Mouse (Mus musculus) A20 (cell line): Measurements from ENCODE around the gene Sorbs1.

Source experiments
- DNase-seq: peaks from one replicate; pipeline ENCODE4 v3.0.0-alpha.2; 2011; ENCODE audit warnings: low read depth, low spot score

Gene Sorbs1

DNA sequence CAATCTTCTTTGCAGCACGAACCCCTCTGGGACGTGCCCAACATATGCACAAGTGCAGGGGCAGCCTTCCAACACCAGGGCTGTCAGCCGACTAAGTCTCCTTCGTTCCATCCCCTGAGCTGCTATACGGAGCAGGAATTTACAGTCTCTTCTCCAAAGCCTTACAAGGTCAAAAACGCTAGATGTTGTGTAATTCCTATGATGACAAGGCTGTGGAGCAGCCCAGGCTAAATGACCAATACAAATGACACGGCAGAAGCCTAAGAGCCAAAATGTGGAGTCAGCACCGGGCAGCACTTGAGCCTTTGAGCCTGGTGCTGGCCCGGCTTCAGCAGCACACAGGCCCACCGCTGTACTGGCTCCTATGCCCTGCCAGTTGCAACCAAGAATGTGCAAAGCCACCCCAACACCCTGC, 35.4 kb downstream of the Sorbs1 start:
- DNase-seq, result no peak

DNA sequence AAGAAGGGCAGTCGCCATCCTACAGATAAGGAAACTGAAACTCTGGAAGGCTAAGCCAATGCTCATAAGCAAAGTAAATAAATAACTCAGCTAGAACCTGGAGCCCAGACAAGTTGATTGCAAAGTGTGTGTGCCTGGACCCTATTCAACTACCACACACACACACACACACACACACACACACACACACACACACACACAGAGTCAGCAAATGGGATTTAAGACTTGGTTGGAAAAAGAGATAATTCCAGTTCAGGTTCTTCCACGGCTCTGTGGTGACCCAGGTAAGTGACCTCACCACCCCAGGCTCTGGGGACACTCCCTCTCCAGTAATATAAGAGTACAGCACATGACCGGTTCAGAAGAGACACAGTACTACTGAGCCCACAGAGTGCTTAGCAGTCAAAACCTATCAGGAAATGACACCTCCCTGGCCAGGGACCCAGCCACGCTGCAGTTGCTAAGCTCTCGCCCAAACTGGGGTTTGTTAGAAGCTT, 36.1 kb downstream of the Sorbs1 start:
- no peak for DNase-seq

DNA sequence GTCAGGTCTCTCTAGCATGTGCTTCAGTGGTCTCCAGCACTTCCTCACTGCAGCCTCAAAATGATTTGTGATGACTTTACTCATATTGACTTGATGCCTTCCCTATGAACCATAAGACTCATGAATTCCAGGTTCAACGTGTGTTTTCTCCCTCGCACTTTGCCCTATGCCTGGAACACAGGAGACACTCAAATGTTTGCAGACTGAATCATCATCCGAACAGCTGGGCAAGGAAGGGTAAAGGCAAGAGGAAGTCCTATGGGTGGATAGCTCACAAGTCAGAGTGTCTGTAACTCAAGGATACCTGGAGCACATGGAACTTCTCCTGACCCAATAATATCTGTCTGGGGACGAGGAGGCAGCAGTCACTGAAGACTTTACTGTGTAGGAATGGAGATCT, 37.1 kb downstream of the Sorbs1 start:
- no peak for DNase-seq

DNA sequence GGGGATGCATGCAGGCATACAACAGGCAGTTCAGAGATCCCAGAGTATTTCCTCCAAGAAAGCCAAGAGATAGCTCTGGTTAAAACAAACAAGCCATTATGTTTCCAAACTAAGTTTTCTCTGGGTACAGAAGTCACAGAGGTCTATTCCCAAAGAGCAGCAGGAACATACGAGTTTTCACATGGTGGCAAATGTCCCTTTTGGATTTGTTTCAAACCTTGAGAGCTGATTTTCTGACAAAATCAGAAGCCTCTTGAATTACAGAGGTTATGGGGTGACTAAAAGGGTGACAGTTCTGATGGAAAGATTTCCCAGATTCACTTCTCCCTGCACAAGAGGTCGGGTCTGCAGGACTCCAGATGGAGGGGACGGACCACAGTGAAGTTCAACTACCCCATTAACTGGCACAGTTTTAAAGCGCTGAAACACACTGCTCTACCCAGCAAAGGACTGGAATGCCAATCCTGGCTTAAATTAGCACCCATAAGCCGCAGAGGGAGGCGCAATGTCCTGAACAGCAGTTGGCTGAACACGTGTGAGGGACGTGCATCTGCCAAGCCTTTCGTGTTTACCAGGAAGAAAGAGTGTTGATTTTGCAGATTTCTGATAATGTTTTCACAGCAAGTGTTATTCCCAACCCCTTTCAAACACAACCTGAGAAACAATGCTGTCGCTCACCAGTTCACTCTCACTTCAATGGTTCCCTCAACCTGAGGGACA, 41.9 kb downstream of the Sorbs1 start:
- DNase-seq, result no peak

DNA sequence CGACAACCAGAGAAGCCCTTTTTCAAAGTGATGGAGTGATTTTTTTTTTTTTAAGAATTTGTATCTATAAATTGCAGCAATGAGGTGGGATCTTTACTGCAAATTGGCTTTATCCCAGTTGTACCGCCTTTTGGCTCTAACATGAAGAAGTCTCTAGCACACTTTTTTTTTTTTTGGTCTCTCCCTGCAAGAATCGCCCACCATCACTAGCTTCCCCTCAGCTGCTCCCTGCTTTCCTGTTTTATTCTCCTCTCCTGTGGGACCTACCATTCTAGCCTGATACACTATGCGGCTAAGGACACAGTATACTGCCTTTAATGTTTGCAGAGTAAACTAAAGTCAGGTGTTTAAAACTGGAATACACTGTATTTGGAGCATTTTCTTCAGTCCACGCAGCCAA, 43.8 kb downstream of the Sorbs1 start:
- DNase-seq, result no peak

DNA sequence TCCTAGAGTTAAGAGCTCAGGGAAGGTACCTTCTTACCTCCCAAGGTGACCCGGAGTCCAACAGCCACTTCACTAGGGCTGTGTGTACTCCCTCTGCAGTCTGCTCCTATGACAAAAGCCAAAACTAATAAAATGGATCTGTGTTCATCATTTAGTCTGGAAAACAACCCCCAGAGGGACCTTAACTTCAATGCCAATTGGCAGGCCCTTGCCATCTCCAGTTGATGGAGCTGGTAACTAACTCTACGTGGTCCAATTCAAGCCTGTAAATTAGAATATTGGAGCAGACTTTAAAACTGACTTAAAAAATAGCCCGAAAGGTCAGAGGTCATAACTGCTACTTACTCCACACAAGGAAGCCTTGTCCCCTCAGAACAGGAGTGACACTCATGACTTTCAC, 45.3 kb downstream of the Sorbs1 start:
- DNase-seq, result no peak

DNA sequence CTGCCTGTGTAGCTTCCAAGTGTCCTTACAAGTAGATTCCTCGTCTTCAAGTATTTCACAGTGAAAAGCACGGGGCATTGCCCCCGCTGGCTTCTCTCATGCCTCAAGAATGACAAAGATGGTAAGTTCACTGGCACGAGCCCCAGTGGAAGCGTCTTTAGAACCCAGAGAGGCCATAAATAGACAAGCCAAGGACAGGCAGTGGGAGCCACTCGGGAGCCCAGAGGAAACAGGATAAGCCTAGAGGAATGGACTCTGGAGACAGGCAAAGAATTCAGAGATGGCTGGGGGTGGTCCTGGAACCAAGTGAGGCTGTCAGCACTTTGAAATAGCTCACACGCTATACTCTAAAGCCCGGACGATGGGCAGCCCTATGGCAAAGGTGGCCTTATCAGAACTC, 45.8 kb downstream of the Sorbs1 start:
- no peak for DNase-seq

DNA sequence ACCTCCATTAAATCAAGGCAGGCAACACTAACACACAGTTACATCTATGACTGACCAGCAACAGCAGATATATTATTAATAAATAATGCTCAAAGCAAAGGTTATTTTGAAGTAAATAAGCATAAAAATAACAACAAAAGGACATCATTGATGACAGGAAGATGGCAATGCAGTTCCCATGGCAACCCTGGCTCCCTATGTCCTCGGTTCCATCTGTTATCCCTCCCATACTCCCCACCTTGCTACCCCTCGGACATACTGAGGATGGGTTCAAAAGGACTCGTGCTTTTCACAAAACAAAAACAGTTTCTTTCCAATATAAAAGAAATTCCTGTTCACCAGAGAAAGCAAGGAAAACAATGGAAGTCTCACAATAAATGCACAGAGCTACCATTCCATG, 48.2 kb downstream of the Sorbs1 start:
- DNase-seq, result no peak

DNA sequence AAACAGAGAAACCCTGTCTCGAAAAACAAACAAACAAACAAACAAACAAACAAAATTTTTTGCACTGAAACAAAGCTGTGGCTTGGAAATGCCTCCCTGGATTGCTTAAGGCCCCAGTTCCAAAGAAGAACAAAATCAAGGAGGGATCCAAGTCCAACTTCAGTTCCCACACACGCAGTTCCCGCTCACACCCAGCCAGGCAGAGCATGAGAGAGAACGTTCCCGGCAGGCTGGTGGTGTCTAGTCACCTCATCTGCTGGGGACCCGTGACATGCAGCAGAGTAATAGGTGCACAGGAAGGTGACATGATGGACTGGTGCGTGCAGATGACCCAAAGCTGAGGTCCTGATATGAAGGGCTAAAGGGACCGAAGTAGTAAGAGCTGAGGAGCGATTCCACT, 49.2 kb downstream of the Sorbs1 start:
- no peak for DNase-seq

DNA sequence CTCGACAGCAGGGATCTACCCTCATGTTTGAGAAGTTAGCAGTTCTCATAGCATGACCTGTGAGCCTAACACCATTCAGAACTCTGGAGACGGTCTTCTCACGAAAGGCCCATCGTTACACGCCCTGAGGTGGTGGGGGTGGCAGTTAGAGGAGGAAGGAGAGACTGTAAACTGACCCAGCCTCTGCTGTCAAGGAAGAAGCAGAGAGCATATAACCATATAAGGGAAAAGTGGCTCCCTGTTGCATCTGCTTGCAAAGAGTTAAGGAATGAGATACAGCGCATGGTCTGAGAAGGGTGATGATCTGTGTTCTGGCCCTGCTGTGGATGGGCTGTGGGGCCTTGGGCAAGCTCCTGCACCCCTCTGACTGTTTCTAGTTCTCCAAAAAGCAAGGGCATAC, 50.7 kb downstream of the Sorbs1 start:
- no peak for DNase-seq

DNA sequence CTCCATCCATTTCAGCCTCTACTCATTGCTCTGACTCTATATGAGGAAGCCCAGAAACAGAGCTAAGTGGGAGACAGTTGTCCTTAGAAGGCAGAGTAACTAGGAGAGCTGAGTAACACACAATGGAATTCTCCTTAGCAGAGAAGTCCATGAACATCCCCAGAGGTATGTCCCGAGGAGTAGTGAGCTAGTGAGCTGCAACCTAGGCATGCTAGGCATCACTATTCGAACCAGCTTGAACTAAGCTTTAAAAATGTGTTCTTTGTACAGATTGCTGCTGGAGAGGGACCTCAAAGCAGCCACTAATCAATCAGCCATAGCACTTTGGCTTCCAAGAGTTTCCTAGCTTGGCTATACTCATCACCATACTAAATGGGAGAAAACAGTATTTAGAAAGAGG, 51.1 kb downstream of the Sorbs1 start:
- DNase-seq, result no peak

DNA sequence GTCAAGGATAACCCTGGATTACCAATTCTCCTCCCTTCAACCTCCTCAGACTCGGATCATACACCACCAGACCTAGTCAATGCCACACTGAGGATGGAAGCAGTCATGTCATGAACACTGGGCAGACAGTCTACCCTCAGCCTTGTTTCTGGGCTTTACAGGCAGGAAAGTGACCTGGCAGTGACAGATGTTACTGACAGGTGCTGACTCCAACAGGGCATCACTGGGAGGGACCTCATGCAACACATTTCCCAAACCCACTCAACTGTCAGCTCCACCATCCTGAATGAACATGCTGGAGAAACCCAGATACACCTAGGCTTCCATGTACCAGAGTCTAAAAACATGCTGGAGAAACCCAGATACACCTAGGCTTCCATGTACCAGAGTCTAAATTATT, 51.9 kb downstream of the Sorbs1 start:
- no peak for DNase-seq

DNA sequence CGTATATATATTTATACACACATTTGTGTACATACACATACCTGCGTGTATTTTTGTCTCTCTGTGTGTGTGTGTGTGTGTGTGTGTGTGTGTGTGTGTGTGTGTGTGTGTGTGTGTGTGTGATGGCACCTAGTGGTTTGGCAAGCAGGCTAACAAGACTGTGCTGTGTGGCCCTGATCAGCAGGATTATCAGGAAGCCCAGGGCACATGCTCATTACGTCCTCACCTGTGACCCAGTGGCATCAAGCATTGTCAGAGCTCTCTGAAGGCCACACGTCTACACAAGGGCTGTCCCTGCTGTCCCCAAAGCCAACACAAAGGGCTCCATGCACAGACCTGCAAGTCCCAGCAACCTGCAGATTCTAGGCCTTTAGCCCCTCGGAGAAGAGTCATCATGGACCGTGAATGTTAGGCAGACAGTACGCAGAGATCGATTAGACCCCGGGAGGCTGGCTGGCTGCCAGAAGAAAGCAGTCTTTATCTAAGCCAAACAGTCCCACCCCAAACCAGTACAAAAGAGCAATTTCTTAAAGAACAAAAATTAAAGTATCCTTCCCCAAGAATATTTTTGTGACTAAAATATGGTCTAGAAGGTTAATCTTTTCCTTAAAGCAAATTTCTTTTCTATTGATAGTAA, 52.6 kb downstream of the Sorbs1 start:
- no peak for DNase-seq

DNA sequence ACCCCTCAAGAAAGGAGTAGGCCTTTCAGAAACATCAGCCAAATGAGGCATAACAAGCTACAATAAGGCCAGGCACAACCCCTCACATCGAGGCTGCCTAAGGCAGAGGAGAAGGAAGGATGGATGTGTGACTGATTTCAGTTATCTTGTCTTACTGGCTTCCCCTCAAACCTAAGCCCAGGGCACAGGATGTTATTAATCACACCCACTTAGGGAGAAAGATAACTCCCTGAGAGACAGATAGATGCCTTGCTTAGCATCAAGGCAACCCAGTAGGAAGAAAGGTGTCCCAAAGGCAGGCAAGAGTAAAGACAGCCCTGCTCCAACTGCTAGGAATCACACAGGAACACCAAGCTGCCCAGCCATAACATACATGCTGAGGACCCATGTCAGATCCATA, 54.2 kb downstream of the Sorbs1 start:
- no peak for DNase-seq

DNA sequence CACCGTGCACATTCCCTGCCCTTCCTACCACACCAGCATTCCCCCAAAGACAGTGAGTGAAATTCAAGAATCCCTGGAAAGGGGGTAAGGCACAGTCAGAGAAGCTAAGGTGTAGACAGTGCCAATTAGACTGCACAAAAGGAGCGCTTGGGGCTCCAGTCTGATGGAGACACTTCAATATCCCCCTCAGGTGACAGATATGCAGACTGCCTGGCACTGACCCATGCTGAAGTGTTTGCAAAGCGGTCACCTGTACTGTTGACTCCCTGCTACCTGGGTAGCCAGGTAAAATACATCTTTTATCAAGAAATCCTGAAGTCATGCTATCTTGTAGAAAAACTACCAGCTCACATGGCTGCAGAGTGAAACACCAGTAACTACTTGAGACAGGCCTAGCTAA, 54.8 kb downstream of the Sorbs1 start:
- no peak for DNase-seq

DNA sequence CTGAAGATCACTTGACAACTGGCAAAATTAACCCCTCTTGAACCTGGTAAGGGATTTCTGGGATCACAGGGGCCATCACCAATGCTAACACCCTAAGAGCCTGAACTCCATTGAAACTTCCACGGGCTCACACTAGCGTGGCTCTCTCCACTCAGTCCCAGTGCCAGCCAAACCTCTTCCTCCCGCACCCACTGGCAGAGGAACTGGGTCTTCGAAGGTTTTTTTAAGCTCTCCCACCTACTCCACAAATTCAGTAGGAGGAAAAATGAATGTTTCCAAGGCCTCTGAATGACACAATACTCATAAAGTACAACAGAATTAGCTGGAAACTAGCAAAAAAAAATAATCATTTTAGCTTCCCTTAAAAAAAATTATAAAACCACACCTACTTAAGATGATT, 58.3 kb downstream of the Sorbs1 start:
- DNase-seq, result no peak

DNA sequence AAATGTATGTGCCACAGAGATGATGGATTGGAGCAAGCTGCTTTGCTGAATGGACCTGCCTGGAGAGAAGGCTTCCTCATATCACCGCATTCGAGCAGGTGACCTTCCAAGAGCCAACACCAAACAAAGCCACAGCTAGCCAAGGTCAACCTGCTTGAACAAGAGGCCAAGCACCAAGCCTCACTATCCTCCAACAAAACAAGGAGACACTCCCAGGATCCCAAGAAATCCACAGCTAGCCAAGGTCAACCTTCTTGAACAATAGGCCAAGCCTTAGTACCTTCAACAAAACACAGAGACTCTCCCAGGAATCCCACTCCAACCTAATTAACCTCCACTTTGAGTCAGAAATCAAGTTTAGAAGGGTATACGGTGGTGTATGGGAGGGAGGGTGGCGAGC, 59.5 kb downstream of the Sorbs1 start:
- no peak for DNase-seq

DNA sequence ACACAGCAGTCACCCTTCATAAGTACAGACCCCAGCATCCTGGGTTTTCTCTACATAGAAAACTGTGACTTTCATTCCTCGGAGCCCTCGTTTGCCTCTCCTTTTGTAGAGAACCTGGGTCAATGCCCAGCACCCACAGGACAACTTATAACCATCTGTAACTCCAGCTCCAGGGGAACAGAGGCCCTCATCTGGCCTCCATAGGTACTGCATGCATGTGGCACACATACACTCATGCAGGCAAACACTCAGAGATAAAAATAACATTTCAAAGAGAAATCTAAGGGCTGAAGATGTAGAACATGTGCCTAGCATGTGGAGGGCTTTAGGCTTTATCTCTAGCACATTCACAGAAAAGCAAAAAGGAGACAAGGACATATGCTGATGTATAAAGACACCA, 61.4 kb downstream of the Sorbs1 start:
- no peak for DNase-seq

DNA sequence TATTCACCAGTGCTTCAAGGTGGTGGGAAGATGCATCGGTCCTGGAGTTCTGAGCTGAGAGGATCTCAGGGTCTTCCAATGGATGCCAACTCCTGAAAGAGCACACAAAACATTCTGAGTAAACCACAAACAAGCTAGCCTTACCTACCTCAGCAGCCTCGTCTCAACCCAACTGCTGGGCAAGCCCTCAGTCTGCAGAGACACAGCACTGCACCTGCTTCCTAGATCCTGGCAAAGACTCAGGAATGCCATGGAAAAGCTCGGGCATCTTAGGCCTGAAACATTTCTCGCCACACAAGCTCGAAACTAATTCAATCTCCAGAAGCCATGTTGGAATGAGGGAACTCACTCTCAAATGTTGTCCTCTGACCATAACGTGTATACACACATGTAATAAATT, 62.3 kb downstream of the Sorbs1 start:
- no peak for DNase-seq

DNA sequence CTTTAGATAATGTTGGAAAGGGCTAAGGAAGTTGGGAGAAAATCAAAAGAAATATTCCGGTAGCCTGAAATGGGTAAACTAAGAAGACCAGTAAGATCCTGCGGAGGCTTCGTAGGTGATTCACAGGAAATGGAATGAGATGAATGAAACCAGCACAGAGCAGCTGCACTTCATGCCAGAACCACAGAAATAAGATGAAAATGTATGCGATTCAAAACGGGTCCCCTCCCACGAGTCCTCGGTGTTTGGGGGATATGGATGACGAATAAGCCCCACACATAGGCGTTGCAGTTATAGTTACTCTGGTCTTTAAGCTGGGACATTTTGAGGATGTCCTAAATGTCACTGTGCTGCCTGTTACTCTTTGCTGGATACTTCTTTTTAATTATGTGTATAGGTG, 67.1 kb downstream of the Sorbs1 start:
- DNase-seq, result no peak

DNA sequence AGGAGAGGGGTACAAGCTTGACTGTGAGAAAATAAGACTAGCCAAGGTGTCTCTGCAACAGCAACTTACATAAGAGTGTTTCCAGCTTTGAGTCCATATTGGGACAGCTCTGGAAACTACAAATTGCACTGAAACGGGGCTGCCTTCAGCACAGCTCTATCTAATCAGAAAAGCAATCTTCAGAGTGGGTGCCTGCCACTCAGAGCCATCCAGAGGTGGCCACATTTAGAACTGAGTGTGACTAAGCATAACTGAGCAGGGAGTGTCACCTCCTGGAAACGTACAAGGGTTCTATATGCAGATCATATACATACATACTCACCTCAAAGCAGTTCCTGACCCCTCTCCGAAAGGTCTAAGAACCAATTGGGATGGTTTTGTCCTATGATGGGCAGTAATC, 71.2 kb downstream of the Sorbs1 start:
- DNase-seq, result no peak

DNA sequence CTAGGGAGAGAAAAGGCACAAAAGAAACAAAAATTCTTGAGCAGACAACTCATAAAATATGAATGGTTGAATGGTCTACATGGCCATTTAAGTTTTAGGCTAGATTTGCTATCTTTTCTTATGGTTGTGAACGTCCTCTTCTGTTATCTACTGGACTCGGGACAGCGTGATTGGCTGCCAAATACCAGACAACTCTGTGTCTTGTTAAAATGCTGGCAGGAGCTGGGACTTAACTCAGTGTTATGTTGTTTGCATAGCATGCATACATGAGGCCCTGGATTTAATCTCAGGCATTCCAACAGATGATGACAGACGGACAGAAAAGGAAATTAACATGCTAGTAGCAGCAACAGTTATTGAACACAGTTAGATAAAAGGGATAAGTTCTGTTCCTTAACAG, 72.6 kb downstream of the Sorbs1 start:
- DNase-seq, result no peak

DNA sequence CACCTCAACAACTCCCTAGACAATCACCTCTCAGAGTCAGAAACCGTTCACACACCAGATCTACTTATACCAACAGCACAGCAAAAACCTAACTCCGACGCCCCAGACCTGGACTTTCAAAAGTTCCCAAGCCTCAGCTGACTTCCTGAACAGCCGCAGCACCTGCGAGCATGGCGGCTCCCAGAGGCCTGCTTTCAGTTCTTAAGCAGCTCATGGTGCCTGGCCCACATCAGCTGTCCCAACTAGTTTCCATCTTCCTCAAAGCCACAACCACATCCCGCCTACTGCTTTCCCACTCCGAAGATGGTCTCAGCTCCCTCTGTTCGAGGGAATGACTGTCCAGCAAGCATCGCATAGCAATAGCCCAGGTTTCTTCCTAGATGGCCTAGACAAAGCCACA, 74.7 kb downstream of the Sorbs1 start:
- no peak for DNase-seq

DNA sequence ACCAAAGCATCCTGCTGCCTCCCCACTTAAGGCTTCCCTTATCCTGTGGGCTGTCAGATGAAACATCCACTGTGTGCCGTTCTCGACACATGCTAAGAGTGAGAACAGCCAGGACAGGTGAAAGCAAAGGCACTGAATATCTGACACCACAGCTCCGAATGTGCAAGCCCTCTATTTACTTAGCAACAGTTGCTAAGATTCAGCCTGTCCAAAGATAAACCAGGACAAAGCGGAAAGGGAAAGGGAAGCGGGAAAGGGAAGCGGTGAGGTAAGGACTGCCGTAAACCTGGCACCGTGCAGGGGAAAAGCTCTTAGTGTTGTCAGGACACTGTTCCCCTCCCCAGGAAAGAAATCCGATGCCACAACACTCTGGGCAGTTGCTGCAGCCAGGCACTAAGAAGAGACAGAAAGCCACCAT, 75.9 kb downstream of the Sorbs1 start:
- DNase-seq, result no peak
